Mouse (Mus musculus) lung, adult 2 months (tissue): ENCODE measurements around the gene Pcsk7.

Experiments
- CTCF ChIP-seq: fragments of 200-500 bp; IDR thresholded peaks from 2 replicates; pipeline ENCODE4 v1.5.1; 2011; ENCODE audit warnings: mild to moderate bottlenecking, low read length, control low read depth; ENCODE audit not compliant: insufficient read depth
- POLR2A ChIP-seq: fragments of 200-500 bp; IDR thresholded peaks from 2 replicates; pipeline ENCODE4 v1.6.1; 2011; ENCODE audit warnings: low read depth, mild to moderate bottlenecking, control low read depth, low read length, borderline replicate concordance; ENCODE audit errors: extremely low read depth

GRCm38 (mm10) chr9:45905811-45906237, 473 bp upstream of the Pcsk7 start:
- TF ChIP-seq CTCF (no peak), POLR2A (no peak)
